Mouse (Mus musculus): ENCODE measurements at regions not wholly inside any gene's neighbourhood (a gene's known extent, or its start where the extent isn't known, plus 50 kb on each side); places are given as distances from the start of the nearest gene placed in this dataset.
"Not testable (repeated sequence)": the region's sequence is repeated elsewhere in the genome, so short reads cannot be mapped to it uniquely, and the experiment has no call there.

- DNase-seq (ENCODE audit: low spot score), result peak; percentile 38
Measured at GRCm38 (mm10) chr17:79977154-79977571, 81.2 kb upstream of the Atl2 start.

- no peak for DNase-seq (ENCODE audit: low spot score)
Measured at GRCm38 (mm10) chr17:79976518-79977100, 80.7 kb upstream of the Atl2 start.

GRCm38 (mm10) chr17:79975997-79976443, 80.1 kb upstream of the Atl2 start:
- peak; percentile 6 for DNase-seq (ENCODE audit: low spot score)

GRCm38 (mm10) chr17:79975150-79975757, 79.3 kb upstream of the Atl2 start:
- DNase-seq (ENCODE audit: low spot score), result not testable (repeated sequence)

DNA sequence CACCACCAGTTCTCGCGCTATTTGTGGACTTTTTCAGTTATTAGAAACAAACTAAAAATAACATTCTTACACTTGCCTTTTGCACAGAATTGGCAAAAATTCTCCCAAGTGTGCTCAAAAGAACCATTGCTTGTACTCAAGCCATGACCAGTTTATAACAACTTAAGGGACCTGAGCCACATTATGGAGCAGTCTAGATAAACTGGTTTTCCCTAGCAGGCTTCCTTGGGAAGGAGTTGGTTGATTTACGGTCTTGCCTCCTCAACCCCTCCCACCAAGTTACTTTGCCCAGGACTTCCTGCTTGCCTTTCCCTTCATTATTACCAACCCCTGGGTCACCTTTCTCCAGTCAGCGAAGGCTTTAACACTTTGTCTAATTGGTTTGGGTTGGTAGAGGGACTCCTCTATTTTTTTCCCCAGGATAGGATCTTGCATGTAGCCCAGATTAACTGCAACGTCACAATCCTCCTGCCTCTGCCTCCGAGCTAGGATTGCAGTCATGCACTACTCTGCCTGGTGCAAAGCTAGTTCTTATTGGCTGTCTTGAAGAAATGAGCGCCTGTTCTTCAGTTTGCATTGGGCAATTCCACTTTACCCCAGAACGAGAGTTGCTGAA, 75.9 kb upstream of the Atl2 start:
- DNase-seq (ENCODE audit: low spot score), result no peak

- no peak for DNase-seq (ENCODE audit: low spot score)
Measured at GRCm38 (mm10) chr17:79969500-79969972, 73.6 kb upstream of the Atl2 start.

- no peak for DNase-seq (ENCODE audit: low spot score)
Measured at GRCm38 (mm10) chr17:79968819-79969218, 72.9 kb upstream of the Atl2 start.

- no peak for DNase-seq (ENCODE audit: low spot score)
Measured at GRCm38 (mm10) chr17:79966981-79967380, 71.1 kb upstream of the Atl2 start.

- DNase-seq (ENCODE audit: low spot score), result no peak
Measured at GRCm38 (mm10) chr17:79965625-79966024, 69.7 kb upstream of the Atl2 start.

DNA sequence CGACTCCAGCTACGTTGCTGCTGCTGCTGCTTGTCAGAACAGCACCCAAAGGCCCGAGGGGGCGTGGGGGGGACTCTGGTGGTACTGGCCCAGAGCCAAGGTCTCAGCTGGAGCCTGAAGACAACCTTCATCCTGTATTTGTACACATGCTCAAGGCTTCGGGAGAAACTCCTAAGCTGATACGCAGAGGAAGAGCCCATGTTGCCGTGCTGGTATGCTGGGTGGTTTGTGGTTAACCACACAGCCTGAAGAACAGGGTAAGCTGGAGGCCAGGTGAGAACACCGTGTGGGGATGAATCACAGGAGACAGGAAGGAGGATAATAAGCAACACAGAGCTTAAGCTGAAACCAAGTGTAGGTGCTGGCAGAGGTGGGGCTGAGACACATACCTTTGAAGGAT, 68.9 kb upstream of the Atl2 start:
- no peak for DNase-seq (ENCODE audit: low spot score)

DNA sequence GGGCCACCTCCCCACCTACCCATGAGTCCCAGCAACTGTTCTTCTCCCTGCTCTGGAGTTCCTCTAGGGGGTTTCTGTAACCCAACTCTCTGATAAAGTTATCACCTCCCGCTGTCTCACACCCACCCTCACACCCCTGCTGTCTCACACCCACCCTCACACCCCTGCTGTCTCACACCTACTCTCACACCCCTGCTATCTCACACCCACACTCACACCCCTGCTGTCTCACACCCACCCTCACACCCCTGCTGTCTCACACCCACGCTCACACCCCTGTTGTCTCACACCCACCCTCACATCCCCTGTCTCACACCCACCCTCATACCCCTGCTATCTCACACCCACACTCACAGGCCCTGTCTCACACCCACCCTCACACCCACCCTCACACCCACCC, 67.4 kb upstream of the Atl2 start:
- DNase-seq (ENCODE audit: low spot score), result no peak

GRCm38 (mm10) chr17:79961391-79961790, 65.5 kb upstream of the Atl2 start:
- no peak for DNase-seq (ENCODE audit: low spot score)

DNA sequence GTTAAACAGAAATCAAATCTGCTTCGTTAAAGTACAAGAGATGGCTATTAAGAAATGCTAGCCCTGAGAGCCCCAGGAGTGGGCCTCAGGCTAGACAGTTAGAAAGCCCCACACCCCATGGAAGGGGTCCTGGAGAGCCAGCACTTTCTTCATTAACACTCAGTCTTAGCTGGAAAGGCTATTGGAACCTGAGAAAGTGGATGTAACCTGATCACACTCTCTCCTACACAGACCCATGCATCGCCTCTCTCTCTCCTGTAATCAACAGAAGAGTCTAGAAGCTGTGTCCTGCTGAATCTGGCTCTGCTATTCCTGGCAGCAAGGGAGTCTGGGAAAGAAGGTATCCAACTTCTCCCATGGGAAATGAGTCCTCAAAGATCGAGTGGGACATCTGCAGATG, 64.8 kb upstream of the Atl2 start:
- DNase-seq (ENCODE audit: low spot score), result no peak

DNA sequence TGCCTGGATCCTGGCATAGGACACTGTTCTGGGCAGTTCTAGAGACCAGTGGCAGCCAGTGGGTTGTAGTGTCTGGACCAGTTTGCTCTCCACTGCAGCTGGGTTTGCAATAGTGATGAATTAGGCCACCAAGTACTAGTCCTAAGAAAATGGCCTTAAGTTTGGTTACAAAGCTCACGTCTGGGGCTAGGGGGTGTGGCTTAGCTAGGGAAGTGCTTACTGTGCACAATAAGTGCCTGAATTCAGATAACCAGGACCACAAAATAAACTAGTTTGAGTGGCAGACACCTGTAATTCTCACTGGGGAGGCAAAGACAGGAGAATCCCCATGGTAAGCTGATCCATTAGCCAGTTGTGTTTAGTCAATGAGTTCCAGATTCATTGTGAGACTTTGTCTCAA, 59.3 kb upstream of the Atl2 start:
- DNase-seq (ENCODE audit: low spot score), result no peak

DNA sequence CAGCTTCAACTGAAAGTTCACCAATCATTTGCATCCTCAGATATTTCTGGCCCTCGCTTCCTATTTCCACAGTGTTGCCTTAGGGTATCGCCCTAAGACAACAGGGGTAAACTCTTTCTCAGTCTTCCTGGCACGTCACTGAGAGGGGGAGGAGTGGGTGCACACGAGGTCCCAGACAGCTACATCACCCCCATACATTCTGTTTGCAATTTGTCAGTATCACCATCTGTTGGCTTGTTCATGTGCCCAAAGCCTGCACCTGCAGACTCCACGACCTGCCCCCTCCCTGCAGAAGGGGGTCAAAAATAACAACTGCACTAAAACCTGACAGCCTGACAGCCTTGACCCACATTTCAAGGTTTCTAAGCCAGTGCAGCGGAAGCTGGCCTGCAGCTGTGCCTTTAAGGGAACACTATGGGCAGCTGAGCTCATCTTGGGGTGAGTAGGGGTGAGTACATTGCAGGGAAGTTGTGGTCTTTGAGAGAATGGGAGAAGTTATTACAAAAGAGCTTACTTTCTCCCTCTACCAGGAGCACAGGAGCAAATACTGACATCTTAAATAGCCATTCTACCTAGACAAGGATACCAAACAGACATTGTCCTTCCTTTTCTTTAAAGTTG, 58.8 kb upstream of the Atl2 start:
- DNase-seq (ENCODE audit: low spot score), result no peak

DNA sequence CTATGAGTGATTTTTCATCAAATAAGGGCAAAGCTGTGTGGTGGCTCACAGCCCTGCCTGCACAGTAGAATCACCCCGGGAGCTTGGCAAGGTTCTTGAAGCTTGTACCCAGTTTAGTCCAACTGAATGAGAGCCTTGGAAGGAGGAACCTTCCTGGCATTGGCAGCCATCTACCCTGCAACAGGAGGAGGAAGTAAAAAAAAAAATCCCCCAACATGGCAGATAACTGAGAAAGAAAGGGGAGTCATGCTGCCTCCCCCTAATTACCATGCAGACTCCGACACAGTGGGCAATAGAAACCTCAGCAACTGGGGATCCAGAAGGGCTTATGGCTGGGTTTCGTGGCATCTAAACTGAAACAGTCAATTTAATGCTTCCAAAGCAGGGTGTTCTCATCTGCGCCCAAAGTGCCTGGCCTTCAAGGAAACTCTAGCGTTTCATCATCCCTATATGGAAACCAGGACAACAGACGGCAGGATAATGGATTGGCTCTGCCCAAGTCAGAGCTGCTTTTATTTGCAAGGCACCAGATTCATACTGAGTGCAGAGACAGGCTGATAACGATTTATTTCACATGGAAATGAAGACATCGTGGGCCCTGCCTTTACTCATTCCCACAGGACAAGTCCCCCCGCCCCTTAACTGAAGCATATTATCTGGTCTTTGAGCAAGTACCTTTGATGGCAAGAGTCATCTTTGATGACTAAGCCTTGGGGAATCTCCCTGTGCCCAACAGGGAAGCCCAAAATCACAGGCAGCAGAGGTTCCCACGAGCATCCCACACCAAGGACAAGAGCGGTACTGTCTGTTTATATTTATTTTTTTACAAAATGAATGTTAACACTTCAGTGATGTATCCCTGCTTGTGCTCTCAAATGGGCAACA, 52.9 kb upstream of the Atl2 start:
- peak; percentile 48 for DNase-seq (ENCODE audit: low spot score)

Measured in layer of hippocampus, adult 11-12 months (tissue).